Mouse (Mus musculus): Measurements from ENCODE around the gene Tex19.1. TPM values are rescaled to one million over a fixed set of nuclear protein-coding genes. Genes with fewer than 3 reads are reported as not detected.
A peak's percentile ranks its signal among the peaks of the same experiment; 100 is the strongest.

The Tex19.1 gene
- total and polyA plus RNA-seq, 3 experiments = 0.57 to 0.95 TPM; not detected in 1

GRCm38 (mm10) chr11:121111601-121112000 lies 34.3 kb upstream of the Tex19.1 start:
- dilution Hi-C loops (cut with MboI; ENCODE audit: extremely low pct_ligation_motif_present, extremely low pct_unique_long_range_greater_than_20kb, low sequenced_read_pairs) = no loop called here
- Histone ChIP-seq H3K27me3 (replicated peaks) (peaks cover 3% of the 10 kb centered on the region), H3K4me3 (replicated peaks in 1 of 3; ENCODE audit: low read depth in 2 of 3, low read length in 2 of 3, poor library complexity in 1 of 3) (no peak overlapping the region), H3K9me3 (replicated peaks; ENCODE audit: low read length) (no peaks in the 10 kb centered on the region), H3K4me1 (ENCODE audit: control insufficient read depth in 1 of 2, insufficient read depth in 2 of 2) (no peaks in the 10 kb centered on the region), H3K27ac (ENCODE audit: insufficient read depth, low read depth) (no peak overlapping the region), H3K79me2 (replicated peaks; ENCODE audit: control insufficient read depth, extremely low read depth, insufficient read depth, poor library complexity, severe bottlenecking) (no peaks in the 10 kb centered on the region), H3K4me2 (ENCODE audit: insufficient read depth, low read depth, poor library complexity, severe bottlenecking) (no peak overlapping the region), H3K36me3 (replicated peaks in 1 of 2; ENCODE audit: control insufficient read depth in 1 of 2, insufficient read depth in 1 of 2, low read length in 1 of 2) (no peaks in the 10 kb centered on the region), H3K9ac (ENCODE audit: insufficient read depth, low read depth) (no peak overlapping the region)
- in situ Hi-C loops (cut with MboI; ENCODE audit: low pct_ligation_motif_present, low pct_unique_long_range_greater_than_20kb, low sequenced_read_pairs) = no loop called here
- DNase-seq (ENCODE audit: extremely low read depth) = no peak
- TF ChIP-seq NELFE (IDR thresholded peaks at IDR 0.05; ENCODE audit: low read depth, low read length) = no peak
- no peak for TF ChIP-seq CTCF (conservative IDR thresholded peaks at IDR 0.05 in 1 of 2, IDR thresholded peaks at IDR 0.05 in 1 of 2; ENCODE audit: low read depth in 2 of 2, low read length in 2 of 2)

- Histone ChIP-seq H3K27me3 (replicated peaks) (peaks cover 3% of the 10 kb centered on the region), H3K79me2 (replicated peaks; ENCODE audit: control insufficient read depth, extremely low read depth, insufficient read depth, poor library complexity, severe bottlenecking) (no peaks in the 10 kb centered on the region), H3K9ac (ENCODE audit: insufficient read depth, low read depth) (no peak overlapping the region), H3K4me3 (replicated peaks in 1 of 3; ENCODE audit: low read depth in 2 of 3, low read length in 2 of 3, poor library complexity in 1 of 3) (no peak overlapping the region), H3K27ac (ENCODE audit: insufficient read depth, low read depth) (no peak overlapping the region), H3K9me3 (replicated peaks; ENCODE audit: low read length) (no peaks in the 10 kb centered on the region), H3K4me2 (ENCODE audit: insufficient read depth, low read depth, poor library complexity, severe bottlenecking) (no peak overlapping the region), H3K36me3 (replicated peaks in 1 of 2; ENCODE audit: control insufficient read depth in 1 of 2, insufficient read depth in 1 of 2, low read length in 1 of 2) (no peaks in the 10 kb centered on the region), H3K4me1 (ENCODE audit: control insufficient read depth in 1 of 2, insufficient read depth in 2 of 2) (no peaks in the 10 kb centered on the region)
- in situ Hi-C loops (cut with MboI; ENCODE audit: low pct_ligation_motif_present, low pct_unique_long_range_greater_than_20kb, low sequenced_read_pairs) = no loop called here
- TF ChIP-seq UBTF (IDR thresholded peaks at IDR 0.05; ENCODE audit: low read depth, low read length) (no peak), USF2 (conservative IDR thresholded peaks at IDR 0.05; ENCODE audit: low read depth, low read length) (no peak), MEF2A (IDR thresholded peaks at IDR 0.05; ENCODE audit: borderline replicate concordance, low read depth, low read length) (no peak), GABPA (IDR thresholded peaks at IDR 0.05; ENCODE audit: insufficient replicate concordance, low read depth, low read length) (no peak), USF1 (IDR thresholded peaks at IDR 0.05; ENCODE audit: low read depth, low read length) (no peak), JUND (conservative IDR thresholded peaks at IDR 0.05; ENCODE audit: low read depth, low read length) (no peak), MAX (IDR thresholded peaks at IDR 0.05; ENCODE audit: low read length) (no peak), CTCF (conservative IDR thresholded peaks at IDR 0.05 in 1 of 2, IDR thresholded peaks at IDR 0.05 in 1 of 2; ENCODE audit: low read depth in 2 of 2, low read length in 2 of 2) (no peak)
- DNase-seq (ENCODE audit: extremely low read depth) = no peak
- dilution Hi-C loops (cut with MboI; ENCODE audit: extremely low pct_ligation_motif_present, extremely low pct_unique_long_range_greater_than_20kb, low sequenced_read_pairs) = no loop called here
Measured at GRCm38 (mm10) chr11:121112091-121112775, 33.7 kb upstream of the Tex19.1 start.

GRCm38 (mm10) chr11:121118106-121118505 lies 27.8 kb upstream of the Tex19.1 start:
- no peak overlapping the region for H3K4me3 ChIP-seq (replicated peaks in 1 of 3; ENCODE audit: low read depth in 2 of 3, low read length in 2 of 3, poor library complexity in 1 of 3)
- H3K36me3 ChIP-seq (replicated peaks in 1 of 2; ENCODE audit: control insufficient read depth in 1 of 2, insufficient read depth in 1 of 2, low read length in 1 of 2) = no peaks in the 10 kb centered on the region
- no peaks in the 10 kb centered on the region for H3K27me3 ChIP-seq (replicated peaks)
- no peak for TF ChIP-seq ZKSCAN1 (IDR thresholded peaks at IDR 0.05; ENCODE audit: borderline replicate concordance, low read depth, low read length)
- TF ChIP-seq CTCF (conservative IDR thresholded peaks at IDR 0.05 in 1 of 2, IDR thresholded peaks at IDR 0.05 in 1 of 2; ENCODE audit: low read depth in 2 of 2, low read length in 2 of 2) = peak in 1 of 2 experiments; percentile 25; a peak in 1 of 4 replicates
- peak; percentile 15; the same call in 1 of the 2 replicates for TF ChIP-seq MAFK (IDR thresholded peaks at IDR 0.05; ENCODE audit: insufficient replicate concordance, low read length)
- H3K9ac ChIP-seq (ENCODE audit: insufficient read depth, low read depth) = no peak overlapping the region
- no peak overlapping the region for H3K27ac ChIP-seq (ENCODE audit: insufficient read depth, low read depth)
- H3K9me3 ChIP-seq (replicated peaks; ENCODE audit: low read length) = no peaks in the 10 kb centered on the region
- dilution Hi-C loops (cut with MboI; ENCODE audit: extremely low pct_ligation_motif_present, extremely low pct_unique_long_range_greater_than_20kb, low sequenced_read_pairs) = no loop called here
- DNase-seq (ENCODE audit: extremely low read depth) = peak; percentile 31
- in situ Hi-C loops (cut with MboI; ENCODE audit: low pct_ligation_motif_present, low pct_unique_long_range_greater_than_20kb, low sequenced_read_pairs) = no loop called here
- peaks cover 0 to 10% of the 10 kb centered on the region in 2 experiments; a peak in 3 of 4 replicates for H3K4me1 ChIP-seq (ENCODE audit: control insufficient read depth in 1 of 2, insufficient read depth in 2 of 2)
- H3K79me2 ChIP-seq (replicated peaks; ENCODE audit: control insufficient read depth, extremely low read depth, insufficient read depth, poor library complexity, severe bottlenecking) = no peaks in the 10 kb centered on the region
- no peak overlapping the region for H3K4me2 ChIP-seq (ENCODE audit: insufficient read depth, low read depth, poor library complexity, severe bottlenecking)
